Mouse (Mus musculus): Measurements from ENCODE around the gene Vmn2r100. TPM values are rescaled to one million over a fixed set of nuclear protein-coding genes. Genes with fewer than 3 reads are reported as not detected.

Gene Vmn2r100
- polyA plus RNA-seq (2021; fragmentation: Nextera tagmentation): not detected in 2 replicates
- long read RNA-seq, experiment 1: 0 reads
- long read RNA-seq, experiment 2: 0 reads

DNA sequence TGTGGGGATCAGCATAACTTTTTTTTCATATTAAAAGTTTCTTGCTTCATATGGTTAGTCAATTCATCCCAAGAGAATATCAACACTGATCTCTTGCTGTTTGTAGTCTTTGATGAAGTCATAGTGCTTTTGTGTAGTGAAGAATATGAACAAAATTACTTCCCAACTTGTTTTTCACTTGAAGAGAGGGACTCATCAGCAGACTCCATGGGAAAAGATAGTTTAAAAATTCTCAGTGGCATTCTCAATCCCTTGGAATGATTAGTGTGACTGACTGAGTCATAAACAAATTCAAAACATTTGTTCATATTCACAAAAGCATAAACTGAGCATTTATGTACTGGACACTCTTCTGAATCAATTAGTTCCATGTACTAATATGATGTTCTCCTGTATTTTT, at the start of gene Vmn2r100:
Vmn2r100 (plus strand) TSS at position 301 of the 400 bp plus-strand sequence.

DNA sequence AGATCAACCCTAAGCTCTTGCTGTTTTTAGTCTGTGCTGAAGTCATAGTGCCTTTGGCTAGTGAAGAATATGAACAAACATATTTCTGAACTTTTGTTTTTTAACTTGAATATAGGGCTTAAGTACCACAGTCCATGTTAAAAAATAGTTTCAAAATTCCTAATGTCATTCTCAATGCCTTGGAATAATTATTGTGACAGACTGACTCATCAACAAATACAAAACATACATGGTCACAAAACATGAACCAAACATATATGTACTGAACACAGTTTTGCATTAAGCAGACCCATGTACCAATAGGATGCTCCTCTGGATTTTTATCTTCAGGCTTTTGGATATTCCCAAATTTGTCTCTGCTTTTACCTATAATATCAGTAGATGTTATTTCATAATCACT, 72.4 kb downstream of the Vmn2r100 start, which contains the start of gene Vmn2r101:
Vmn2r101 (plus strand) TSS at position 301 of the 400 bp plus-strand sequence.

Other genes with a start within 250 kb of the Vmn2r100 start
- gene Vmn2r99, start 142.8 kb upstream of the Vmn2r100 start, polyA plus RNA-seq (2021; fragmentation: Nextera tagmentation): not detected in 2 replicates
- 0.03 TPM in 1 of 2 replicates, not detected in the other for gene Vmn2r101, start 72.5 kb downstream of the Vmn2r100 start, polyA plus RNA-seq (2021; fragmentation: Nextera tagmentation)
- gene Vmn2r102, start 155.6 kb downstream of the Vmn2r100 start, polyA plus RNA-seq (2021; fragmentation: Nextera tagmentation): not detected in 2 replicates